Mouse (Mus musculus) embryonic facial prominence, embryonic 11.5 days (tissue): ENCODE results near the gene Plcl1. TPM values are rescaled to one million over a fixed set of nuclear protein-coding genes. Genes with fewer than 3 reads are reported as not detected.

Experiments used
- ATAC-seq: fragments of 200-750 bp; cut with Nextera tagmentation; replicated peaks from 2 replicates; pipeline ENCODE4 v1.8.0; 2017; ENCODE audit warnings: low read depth; ENCODE audit not compliant: insufficient number of reproducible peaks, low FRiP score, low TSS enrichment
- DNase-seq: peaks from one replicate; pipeline ENCODE4 v3.0.0-alpha.2; 2015; ENCODE audit warnings: low spot score
- H3K27ac ChIP-seq: fragments of 300-500 bp; sonication (generic); replicated peaks from 2 replicates; pipeline ENCODE4 v1.5.1; 2014; ENCODE audit warnings: mild to moderate bottlenecking, low read depth, low read length, control low read depth
- H3K27me3 ChIP-seq: fragments of 300-500 bp; sonication (generic); 2 replicates; pipeline ENCODE4 v1.6.1; 2014; ENCODE audit warnings: mild to moderate bottlenecking, low read length, moderate library complexity, mixed read lengths; ENCODE audit not compliant: control insufficient read depth, insufficient read depth
- H3K36me3 ChIP-seq: fragments of 300-500 bp; sonication (generic); replicated peaks from 2 replicates; pipeline ENCODE4 v1.6.1; 2014; ENCODE audit warnings: low read depth, mild to moderate bottlenecking, low read length, moderate library complexity, mixed read lengths; ENCODE audit not compliant: control insufficient read depth, insufficient read depth
- H3K4me1 ChIP-seq: fragments of 300-500 bp; sonication (generic); 2 replicates; pipeline ENCODE4 v1.6.1; 2014; ENCODE audit warnings: low read length, mixed read lengths; ENCODE audit not compliant: control insufficient read depth, insufficient read depth
- H3K4me2 ChIP-seq: fragments of 300-500 bp; sonication (generic); 2 replicates; pipeline ENCODE4 v1.6.1; 2014; ENCODE audit warnings: low read depth, mild to moderate bottlenecking, control low read depth, low read length, moderate library complexity
- H3K4me3 ChIP-seq: fragments of 300-500 bp; sonication (generic); 2 replicates; pipeline ENCODE4 v1.5.1; 2014; ENCODE audit warnings: low read depth, low read length, control low read depth
- H3K9ac ChIP-seq: fragments of 300-500 bp; sonication (generic); replicated peaks from 2 replicates; pipeline ENCODE4 v1.6.1; 2014; ENCODE audit warnings: mild to moderate bottlenecking, control low read depth, low read length
- H3K9me3 ChIP-seq: fragments of 300-500 bp; sonication (generic); replicated peaks from 2 replicates; pipeline ENCODE4 v1.6.1; 2016; ENCODE audit warnings: mild to moderate bottlenecking, low read length, inconsistent platforms, mixed read lengths; ENCODE audit not compliant: control insufficient read depth
- WGBS: fragments of 180-500 bp; shearing (Covaris S2); extraction: QIAGEN DNeasy Blood & Tissue Kit; methylation state at CpG from one replicate; pipeline ENCODE4 v1.1.7; 2014; 5-methylcytosine and 5-hydroxymethylcytosine counted together
- polyA plus RNA-seq: library from polyadenylated mRNA; unstranded; fragments of >200 nt; fragmentation: Nextera tagmentation; extraction: Ambion mirVana; gene quantifications from 2 replicates; pipeline ENCODE4 v1.2.1, GENCODE M21; 2014

Plcl1 gene
- polyA plus RNA-seq, 1 experiment from 2014 or later = 1.2 TPM

- no peak overlapping the region for H3K4me3 ChIP-seq
- no peak overlapping the region for H3K4me2 ChIP-seq
- H3K36me3 ChIP-seq = no peaks in the 10 kb centered on the region
- ATAC-seq (no peak), DNase-seq (peak; percentile 40)
- no peaks in the 10 kb centered on the region for H3K4me1 ChIP-seq
- H3K27ac ChIP-seq = no peak overlapping the region
- H3K9ac ChIP-seq = no peak overlapping the region
- no peaks in the 10 kb centered on the region for H3K27me3 ChIP-seq
- H3K9me3 ChIP-seq = no peaks in the 10 kb centered on the region
- 49% methylated on average over 10 of the region's 10 CpGs for WGBS
Measured at GRCm38 (mm10) chr1:55755742-55756141, 350.0 kb downstream of the Plcl1 start.

GRCm38 (mm10) chr1:55762284-55762683 is 356.6 kb downstream of the Plcl1 start:
- Histone ChIP-seq H3K36me3 (no peaks in the 10 kb centered on the region), H3K4me3 (no peak overlapping the region), H3K9me3 (no peaks in the 10 kb centered on the region), H3K9ac (no peak overlapping the region), H3K27me3 (no peaks in the 10 kb centered on the region), H3K4me1 (no peaks in the 10 kb centered on the region), H3K27ac (no peak overlapping the region), H3K4me2 (no peak overlapping the region)
- DNase-seq = no peak
- WGBS = 83% methylated on average over 5 of the region's 5 CpGs
- no peak for ATAC-seq

GRCm38 (mm10) chr1:55763171-55763570 is 357.4 kb downstream of the Plcl1 start:
- Histone ChIP-seq H3K4me1 (no peaks in the 10 kb centered on the region), H3K27ac (no peak overlapping the region), H3K4me2 (no peak overlapping the region), H3K36me3 (no peaks in the 10 kb centered on the region), H3K4me3 (no peak overlapping the region), H3K27me3 (no peaks in the 10 kb centered on the region), H3K9ac (no peak overlapping the region), H3K9me3 (no peaks in the 10 kb centered on the region)
- no peak for DNase-seq
- 69% methylated on average over 2 of the region's 2 CpGs for WGBS
- ATAC-seq = no peak

- no peak for DNase-seq
- WGBS = 57% methylated on average over 1 of the region's 1 CpGs
- H3K36me3 ChIP-seq = no peaks in the 10 kb centered on the region
- H3K4me2 ChIP-seq = no peak overlapping the region
- no peaks in the 10 kb centered on the region for H3K9me3 ChIP-seq
- no peaks in the 10 kb centered on the region for H3K4me1 ChIP-seq
- H3K27me3 ChIP-seq = no peaks in the 10 kb centered on the region
- H3K4me3 ChIP-seq = no peak overlapping the region
- H3K9ac ChIP-seq = no peak overlapping the region
- no peak for ATAC-seq
- H3K27ac ChIP-seq = no peak overlapping the region
Measured at GRCm38 (mm10) chr1:55766743-55767142, 361.0 kb downstream of the Plcl1 start.

- ATAC-seq (no peak), DNase-seq (no peak)
- Histone ChIP-seq H3K27ac (no peak overlapping the region), H3K4me2 (no peak overlapping the region), H3K9ac (no peak overlapping the region), H3K4me1 (no peaks in the 10 kb centered on the region), H3K36me3 (no peaks in the 10 kb centered on the region), H3K9me3 (no peaks in the 10 kb centered on the region), H3K27me3 (no peaks in the 10 kb centered on the region), H3K4me3 (no peak overlapping the region)
Measured at GRCm38 (mm10) chr1:55770072-55770785, 364.5 kb downstream of the Plcl1 start.

- Histone ChIP-seq H3K4me2 (no peak overlapping the region), H3K9me3 (no peaks in the 10 kb centered on the region), H3K36me3 (no peaks in the 10 kb centered on the region), H3K4me1 (no peaks in the 10 kb centered on the region), H3K27me3 (no peaks in the 10 kb centered on the region), H3K9ac (no peak overlapping the region), H3K27ac (no peak overlapping the region), H3K4me3 (no peak overlapping the region)
- DNase-seq = no peak
- no peak for ATAC-seq
- WGBS = 70% methylated on average over 6 of the region's 6 CpGs
Measured at GRCm38 (mm10) chr1:55792817-55793216, 387.1 kb downstream of the Plcl1 start.

Other genes starting within 250 kb of the Plcl1 start
- gene Rftn2, start 179.1 kb upstream of the Plcl1 start, polyA plus RNA-seq = 20.1 and 20.5 TPM in 2 replicates
- 2.4 and 2.8 TPM in 2 replicates for gene Mars2, start 168.7 kb upstream of the Plcl1 start, polyA plus RNA-seq
- 0.21 and 0.31 TPM in 2 replicates for gene Boll, start 42.5 kb upstream of the Plcl1 start, polyA plus RNA-seq